Mouse (Mus musculus): ENCODE measurements around the gene Zbtb3. TPM values are rescaled to one million over a fixed set of nuclear protein-coding genes. Genes with fewer than 3 reads are reported as not detected.

Gene Zbtb3
- polyA plus RNA-seq (2017; shearing (Covaris generic)) = 0.18 TPM

DNA sequence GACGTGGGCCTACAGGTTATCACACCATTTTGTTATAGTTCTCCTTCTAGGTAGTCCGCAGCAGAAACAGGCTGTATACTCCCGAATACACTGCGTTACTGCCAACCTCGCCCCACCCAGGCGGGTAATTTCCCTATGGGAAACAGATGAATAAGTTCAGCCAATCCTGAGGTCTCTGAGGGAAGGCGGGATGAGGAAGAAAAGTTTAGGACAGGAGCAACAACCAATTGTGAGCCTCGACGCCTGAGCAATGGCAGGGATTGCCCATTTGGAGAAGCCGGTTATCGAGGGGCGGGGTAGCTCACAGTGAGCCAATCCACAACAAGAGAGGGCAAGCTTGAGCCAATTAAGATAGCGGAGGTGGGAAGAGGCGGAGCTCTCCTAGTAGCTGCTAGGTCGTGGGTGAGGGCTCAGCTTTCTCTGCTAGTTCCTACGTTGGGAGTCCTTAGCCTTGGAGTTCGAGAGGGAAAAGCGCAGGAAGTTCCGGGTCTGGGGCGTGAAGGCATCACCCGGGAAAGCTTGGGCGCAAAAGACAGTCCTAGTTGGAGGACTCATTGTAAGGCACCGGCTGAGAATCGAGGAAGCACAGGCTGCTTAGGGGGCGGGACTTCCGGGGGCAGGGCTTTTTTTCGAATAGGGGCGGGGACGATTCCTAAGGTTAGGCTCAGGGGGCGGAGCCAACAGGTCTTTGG is at the start of gene Zbtb3:
Gene Zbtb3, plus strand, starts transcription at position 426 of the 692 bp plus-strand sequence.

GRCm38 (mm10) chr19:8756635-8757387 is 45.5 kb upstream of the Zbtb3 start, which contains the start of gene Nxf1:
TSS of gene Nxf1 (plus strand) at chr19:8757073.

DNA sequence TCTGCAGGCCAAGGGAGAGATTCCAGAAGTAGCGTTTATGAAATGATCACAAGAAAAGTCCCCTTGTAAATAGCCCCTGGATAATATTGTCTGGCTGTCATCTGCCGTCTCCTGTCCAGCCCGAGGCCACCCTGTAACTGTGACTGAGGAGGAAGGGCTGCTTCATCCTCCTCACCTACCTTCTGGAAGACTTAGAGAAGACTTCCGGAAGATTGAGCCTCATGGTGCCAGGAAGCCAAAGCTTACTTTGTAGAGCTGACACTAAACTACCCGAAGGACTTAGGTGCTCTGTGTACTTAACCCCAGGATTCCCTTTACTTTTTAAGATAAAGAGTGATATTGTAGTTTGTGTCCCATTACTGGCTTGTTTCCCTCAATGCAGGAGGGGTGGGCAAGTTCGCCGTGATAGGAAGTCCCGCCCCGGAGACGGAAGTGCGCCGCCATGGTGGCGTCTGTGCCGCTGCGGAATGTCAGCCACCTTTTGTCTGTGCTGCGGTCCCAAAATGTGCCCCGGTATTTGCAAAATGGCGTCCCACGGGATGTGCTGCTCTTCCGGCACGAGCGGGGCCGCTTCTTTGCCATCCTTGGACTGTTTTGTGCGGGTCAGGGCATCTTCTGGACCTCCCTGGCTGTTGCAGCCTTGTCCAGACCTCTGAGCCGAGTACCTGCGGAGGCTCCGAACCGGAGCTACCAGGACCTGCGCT is 31.6 kb upstream of the Zbtb3 start, which contains the start of gene Tmem223:
Gene Tmem223, plus strand, starts transcription at position 430 of the 704 bp plus-strand sequence.

DNA sequence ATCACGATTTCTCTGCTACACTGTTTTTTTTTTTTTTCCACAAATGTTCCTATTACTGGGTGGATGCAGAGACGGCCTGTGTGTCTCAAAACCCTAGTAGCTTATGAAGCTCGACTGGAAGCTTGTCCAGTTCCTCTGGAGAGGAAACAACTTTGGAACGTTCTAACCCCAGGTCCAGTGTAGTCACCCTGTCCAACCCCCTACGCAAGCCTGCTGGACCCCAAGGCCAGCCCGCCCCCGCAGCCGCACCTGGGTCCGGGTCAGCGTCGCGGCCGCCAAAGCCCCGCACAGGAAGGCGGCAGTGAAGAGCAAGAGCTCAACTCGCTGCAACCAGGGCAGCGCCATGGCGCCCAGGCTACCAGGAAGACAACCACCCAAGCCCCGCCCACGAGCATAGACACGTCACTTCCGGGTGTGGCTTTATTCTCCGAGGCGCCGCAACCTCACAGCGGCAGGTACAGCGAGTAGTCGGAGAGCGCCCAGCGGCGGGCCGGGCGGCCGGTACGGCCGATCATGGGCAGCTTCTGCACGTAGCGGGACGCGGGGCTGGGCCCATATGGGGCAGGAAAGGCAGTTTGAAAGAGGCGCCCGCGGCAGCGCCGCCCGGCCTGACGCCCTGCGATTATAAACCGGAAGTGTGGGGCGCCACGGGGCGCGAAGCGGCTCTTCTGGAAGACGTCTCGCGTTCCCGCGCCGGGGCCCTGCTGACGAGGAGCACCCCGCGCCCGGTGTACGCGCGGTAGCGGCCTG is 28.1 kb upstream of the Zbtb3 start, which contains the start of gene Tmem179b:
Gene Tmem179b, minus strand, starts transcription at position 382 of the 750 bp plus-strand sequence.

GRCm38 (mm10) chr19:8786008-8786781 is 16.2 kb upstream of the Zbtb3 start, which contains the start of gene Taf6l:
TSS of gene Taf6l (minus strand) at chr19:8786417.

GRCm38 (mm10) chr19:8798264-8798946 is 4.0 kb upstream of the Zbtb3 start, which contains the start of gene Polr2g:
TSS of gene Polr2g (minus strand) at chr19:8798577.

GRCm38 (mm10) chr19:8818801-8819595 is 16.6 kb downstream of the Zbtb3 start, which contains the start of gene Ttc9c:
TSS of gene Ttc9c (minus strand) at chr19:8819333.

GRCm38 (mm10) chr19:8819596-8820423 is 17.5 kb downstream of the Zbtb3 start, which contains the start of gene Hnrnpul2:
TSS of gene Hnrnpul2 (plus strand) at chr19:8820010.

DNA sequence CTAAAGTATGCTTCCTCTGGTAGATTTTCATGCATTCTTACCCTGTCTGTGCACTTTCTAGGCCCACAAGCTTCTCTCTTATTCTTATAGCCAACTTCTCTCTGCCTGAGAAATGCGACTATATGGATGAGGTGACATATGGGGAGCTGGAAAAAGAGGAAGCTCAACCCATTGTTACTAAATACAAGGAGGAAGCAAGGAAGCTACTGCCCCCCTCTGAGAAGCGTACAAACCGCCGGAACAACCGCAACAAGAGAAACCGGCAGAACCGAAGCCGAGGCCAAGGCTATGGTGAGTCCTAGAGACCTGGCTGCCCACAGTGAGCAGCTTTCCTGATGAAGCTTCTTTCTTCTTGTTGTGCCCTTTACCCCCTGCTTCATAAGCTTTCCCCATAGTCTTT is 27.3 kb downstream of the Zbtb3 start, which contains the start of gene AC129217.1:
Gene AC129217.1, plus strand, starts transcription at position 114 of the 400 bp plus-strand sequence.

GRCm38 (mm10) chr19:8837251-8837791 is 35.0 kb downstream of the Zbtb3 start, which contains the start of gene Bscl2:
TSS of gene Bscl2 (plus strand) at chr19:8837467.

DNA sequence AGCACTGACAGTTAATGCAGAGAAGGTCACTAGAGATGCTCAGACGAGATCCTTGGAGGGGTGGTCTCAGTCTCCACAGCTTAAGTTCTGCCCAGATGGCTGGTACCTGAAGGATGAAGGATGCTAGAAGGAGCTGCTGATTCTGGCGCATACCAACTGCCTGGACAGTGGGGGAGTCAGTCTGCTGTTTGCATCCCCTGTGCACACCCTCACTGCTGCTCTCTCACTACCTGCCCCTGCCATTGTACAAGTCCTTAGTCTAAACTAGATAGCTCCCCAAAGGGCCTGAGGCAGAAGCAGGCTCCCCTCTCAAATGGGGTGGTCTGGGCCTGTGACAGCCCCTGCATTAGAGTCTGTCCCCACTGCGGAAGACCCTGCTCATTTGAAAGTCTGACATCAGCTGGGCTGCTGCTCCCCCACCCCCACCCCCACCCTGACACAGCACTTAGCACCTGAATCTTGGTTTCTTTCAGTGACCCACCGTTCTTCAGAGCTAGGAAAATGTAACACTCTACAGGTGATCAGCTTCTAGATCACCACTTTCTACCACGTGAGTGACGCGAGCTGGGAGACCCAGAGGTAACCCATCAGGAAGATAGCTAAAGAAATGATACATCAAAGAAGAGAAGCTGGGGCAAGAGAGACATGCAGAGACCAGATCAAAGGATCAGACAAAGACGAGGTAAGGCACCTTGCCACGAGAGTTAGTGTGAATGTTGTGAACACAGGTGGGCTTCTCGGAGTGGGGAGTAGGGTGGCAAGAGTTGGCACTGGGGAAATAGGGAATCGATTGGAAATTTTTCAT is 37.0 kb downstream of the Zbtb3 start, which contains the start of gene Gng3:
Gene Gng3, minus strand, starts transcription at position 92 of the 805 bp plus-strand sequence.

DNA sequence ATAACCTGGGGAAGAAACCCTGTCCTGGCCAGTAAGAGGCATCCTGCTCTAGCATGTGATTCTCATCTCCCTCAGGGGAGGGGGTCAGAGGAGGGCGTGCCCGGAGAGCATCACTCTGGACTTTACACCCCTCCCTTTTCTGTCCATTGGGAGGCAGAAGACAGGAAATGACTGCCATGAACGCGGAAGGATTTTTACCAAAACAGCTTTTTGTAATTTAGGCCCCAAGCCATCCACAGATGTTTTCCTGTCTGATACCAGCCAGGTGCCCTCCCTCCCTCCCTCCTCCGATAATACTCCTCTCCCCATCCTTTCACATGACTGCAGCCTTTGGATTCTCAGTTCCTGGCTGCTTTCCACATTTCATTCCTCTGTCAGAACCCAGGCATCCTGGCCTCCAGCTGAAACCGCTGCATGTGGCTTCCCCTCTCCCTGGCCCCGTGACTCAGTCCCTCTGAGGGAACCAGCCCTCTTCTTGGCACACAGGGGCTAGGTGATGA is 48.1 kb downstream of the Zbtb3 start, which contains the start of gene Lrrn4cl:
Gene Lrrn4cl, plus strand, starts transcription at position 367 of the 500 bp plus-strand sequence.

Other genes with a start within 250 kb of the Zbtb3 start
- gene Slc22a8, start 211.3 kb upstream of the Zbtb3 start, polyA plus RNA-seq (2017; shearing (Covaris generic)) = 0.62 TPM
- gene Slc22a6, start 184.5 kb upstream of the Zbtb3 start, polyA plus RNA-seq (2017; shearing (Covaris generic)) = not detected
- gene Chrm1, start 138.8 kb upstream of the Zbtb3 start, polyA plus RNA-seq (2017; shearing (Covaris generic)) = not detected
- gene Slc3a2, start 79.2 kb upstream of the Zbtb3 start, polyA plus RNA-seq (2017; shearing (Covaris generic)) = 497 TPM
- gene Wdr74, start 66.7 kb upstream of the Zbtb3 start, polyA plus RNA-seq (2017; shearing (Covaris generic)) = 105 TPM
- gene 1700092M07Rik, start 61.8 kb upstream of the Zbtb3 start, polyA plus RNA-seq (2017; shearing (Covaris generic)) = 1.5 TPM
- 223 TPM for gene Stx5a, start 61.1 kb upstream of the Zbtb3 start, polyA plus RNA-seq (2017; shearing (Covaris generic))
- 365 TPM for gene Nxf1, start 45.5 kb upstream of the Zbtb3 start, polyA plus RNA-seq (2017; shearing (Covaris generic))
- 38.6 TPM for gene Tmem223, start 31.6 kb upstream of the Zbtb3 start, polyA plus RNA-seq (2017; shearing (Covaris generic))
- gene Tmem179b, start 28.1 kb upstream of the Zbtb3 start, polyA plus RNA-seq (2017; shearing (Covaris generic)) = 172 TPM
- 8.1 TPM for gene Taf6l, start 16.1 kb upstream of the Zbtb3 start, polyA plus RNA-seq (2017; shearing (Covaris generic))
- 68.3 TPM for gene Polr2g, start 4.0 kb upstream of the Zbtb3 start, polyA plus RNA-seq (2017; shearing (Covaris generic))
- 31.0 TPM for gene Ttc9c, start 16.8 kb downstream of the Zbtb3 start, polyA plus RNA-seq (2017; shearing (Covaris generic))
- 7.6 TPM for gene Hnrnpul2, start 17.5 kb downstream of the Zbtb3 start, polyA plus RNA-seq (2017; shearing (Covaris generic))
- gene AC129217.1, start 27.2 kb downstream of the Zbtb3 start, polyA plus RNA-seq (2017; shearing (Covaris generic)) = not detected
- gene Bscl2, start 34.9 kb downstream of the Zbtb3 start, polyA plus RNA-seq (2017; shearing (Covaris generic)) = 85.2 TPM
- 0.49 TPM for gene Gng3, start 36.6 kb downstream of the Zbtb3 start, polyA plus RNA-seq (2017; shearing (Covaris generic))
- gene Lrrn4cl, start 48.2 kb downstream of the Zbtb3 start, polyA plus RNA-seq (2017; shearing (Covaris generic)) = not detected
- 133 TPM for gene Ubxn1, start 68.9 kb downstream of the Zbtb3 start, polyA plus RNA-seq (2017; shearing (Covaris generic))
- gene Uqcc3, start 78.4 kb downstream of the Zbtb3 start, polyA plus RNA-seq (2017; shearing (Covaris generic)) = 30.0 TPM
- 40.0 TPM for gene Lbhd1, start 81.2 kb downstream of the Zbtb3 start, polyA plus RNA-seq (2017; shearing (Covaris generic))
- gene Gm49403, start 81.4 kb downstream of the Zbtb3 start, polyA plus RNA-seq (2017; shearing (Covaris generic)) = not detected
- 32.1 TPM for gene 1810009A15Rik, start 86.3 kb downstream of the Zbtb3 start, polyA plus RNA-seq (2017; shearing (Covaris generic))
- gene Gm49416, start 86.4 kb downstream of the Zbtb3 start, polyA plus RNA-seq (2017; shearing (Covaris generic)) = not detected
- 34.6 TPM for gene Ints5, start 90.5 kb downstream of the Zbtb3 start, polyA plus RNA-seq (2017; shearing (Covaris generic))
- 91.0 TPM for gene Ganab, start 95.5 kb downstream of the Zbtb3 start, polyA plus RNA-seq (2017; shearing (Covaris generic))
- 57.0 TPM for gene B3gat3, start 117.8 kb downstream of the Zbtb3 start, polyA plus RNA-seq (2017; shearing (Covaris generic))
- gene Rom1, start 126.8 kb downstream of the Zbtb3 start, polyA plus RNA-seq (2017; shearing (Covaris generic)) = 4.5 TPM
- 74.5 TPM for gene Eml3, start 127.0 kb downstream of the Zbtb3 start, polyA plus RNA-seq (2017; shearing (Covaris generic))
- 211 TPM for gene Mta2, start 139.3 kb downstream of the Zbtb3 start, polyA plus RNA-seq (2017; shearing (Covaris generic))
- gene Tut1, start 151.3 kb downstream of the Zbtb3 start, polyA plus RNA-seq (2017; shearing (Covaris generic)) = 55.0 TPM
- gene Eef1g, start 164.5 kb downstream of the Zbtb3 start, polyA plus RNA-seq (2017; shearing (Covaris generic)) = 259 TPM
- 193 TPM for gene Ahnak, start 186.7 kb downstream of the Zbtb3 start, polyA plus RNA-seq (2017; shearing (Covaris generic))

All from effector memory CD4-positive, alpha-beta T cell, adult 7 months (primary cell).